Mouse (Mus musculus) embryonic fibroblast, embryonic 13.5 days (primary cell): ENCODE results near the gene Pelp1.

Source experiments
- CTCF ChIP-seq: IDR thresholded peaks from 2 replicates; pipeline ENCODE4 v1.5.1; 2011; ENCODE audit warnings: mild to moderate bottlenecking, control low read depth, low read length, moderate library complexity, borderline replicate concordance; ENCODE audit not compliant: insufficient read depth
- POLR2A ChIP-seq: IDR thresholded peaks from 2 replicates; pipeline ENCODE4 v1.6.1; 2011; ENCODE audit warnings: low read depth, mild to moderate bottlenecking, control low read depth, low read length, moderate library complexity

DNA sequence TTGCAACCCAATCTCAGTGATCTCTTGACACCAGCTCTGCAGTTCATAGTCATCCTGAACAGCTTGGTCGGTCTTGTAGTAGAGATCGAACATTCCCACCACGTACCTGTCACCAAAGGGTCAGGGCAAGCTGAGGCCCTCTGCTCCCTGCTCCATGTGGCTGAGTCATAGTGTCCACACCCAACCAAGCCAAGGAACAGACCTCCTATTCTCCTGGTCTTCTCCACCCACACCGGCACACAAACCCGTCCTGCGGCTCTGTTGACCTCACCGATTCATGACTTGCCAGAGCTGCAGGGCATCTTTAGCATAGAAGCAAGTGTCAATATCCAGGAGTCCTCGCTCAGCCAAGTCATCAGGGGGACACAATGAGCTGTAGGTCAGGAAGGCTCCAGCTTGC is 64.3 kb downstream of the Pelp1 start:
- TF ChIP-seq CTCF: no peak
- no peak for TF ChIP-seq POLR2A
